In genomic region chr14:34486169-34486568, GRCm38 (mm10) we compare ENCODE assay signal across 24 mouse cellular contexts. TPM values are rescaled to one million over a fixed set of nuclear protein-coding genes. Genes with fewer than 3 reads are reported as not detected.
A peak's percentile ranks its signal among the peaks of the same experiment; 100 is the strongest.
DNase-seq lines count a peak whose midpoint lies in the region; ATAC-seq and TF ChIP-seq lines count a peak whose summit lies in the region.
"Had no signal": no experiment of that assay in that cellular context is flagged by ENCODE, and none has a peak within 500 bp of the region (broad histone marks: within the 10 kb centered on the region; RNA-seq: fewer than 3 reads in every experiment).

No protein-coding gene starts in this region.

- ATAC-seq in heart, embryonic 13.5 days (ENCODE audit: extremely low read depth, insufficient number of reproducible peaks, low FRiP score, low TSS enrichment): no peak
- ATAC-seq: forebrain, embryonic 13.5 days; liver, embryonic 12.5 days had no signal

- H3K27ac ChIP-seq in heart, embryonic 13.5 days (replicated peaks): peak overlapping the region; percentile 36; the same call in 1 of the 2 replicates
- peak overlapping the region; percentile 41; the same call in 1 of the 2 replicates for H3K27ac ChIP-seq in layer of hippocampus, adult 2 months
- H3K27ac ChIP-seq: forebrain, embryonic 13.5 days; left cerebral cortex, adult 2 months; liver, embryonic 12.5 days; neural tube, embryonic 13.5 days had no signal

- WGBS in heart, embryonic 13.5 days: 35% methylated on average over 8 of the region's 8 CpGs

- no peak overlapping the region for H3K9ac ChIP-seq in heart, embryonic 13.5 days
- H3K9ac ChIP-seq: forebrain, embryonic 13.5 days; liver, embryonic 12.5 days; neural tube, embryonic 13.5 days had no signal

- no peak overlapping the region; the same call in 1 of the 2 replicates for H3K4me2 ChIP-seq in heart, embryonic 13.5 days
- H3K4me2 ChIP-seq: forebrain, embryonic 13.5 days; liver, embryonic 12.5 days; midbrain, embryonic 11.5 days; neural tube, embryonic 13.5 days had no signal

- no peak for DNase-seq in heart, postnatal 4 days
- DNase-seq in layer of hippocampus, adult 2 months (ENCODE audit: low spot score in 2 of 2): no peak
- no peak for DNase-seq in layer of hippocampus, adult 9-11 months
- DNase-seq in lung, postnatal 36 days: peak; percentile 38
- DNase-seq in lung, postnatal 14 days: no peak
- DNase-seq in adrenal gland, postnatal 14 days: no peak
- DNase-seq: adrenal gland, adult 2 months; cerebellum, adult 9-10 months; gastrocnemius, postnatal 14 days; kidney, adult 8-10 months; kidney, postnatal 25 days; left cerebral cortex, postnatal 4 days; thymus, postnatal 14 days had no signal

- peaks cover 77% of the 10 kb centered on the region for H3K4me1 ChIP-seq in heart, embryonic 13.5 days

- H3K36me3 ChIP-seq in heart, embryonic 13.5 days: no peaks in the 10 kb centered on the region
- H3K36me3 ChIP-seq: liver, embryonic 12.5 days; neural tube, embryonic 13.5 days had no signal

- TF ChIP-seq CTCF in layer of hippocampus, adult 2 months (conservative IDR thresholded peaks at IDR 0.05): peak; percentile 45

- no peak overlapping the region for H3K4me3 ChIP-seq in heart, embryonic 13.5 days
- H3K4me3 ChIP-seq in layer of hippocampus, adult 2 months: no peak overlapping the region
- H3K4me3 ChIP-seq: forebrain, embryonic 13.5 days; left cerebral cortex, adult 2 months; liver, embryonic 12.5 days; neural tube, embryonic 13.5 days had no signal

- H3K27me3 ChIP-seq in heart, embryonic 13.5 days (replicated peaks): no peaks in the 10 kb centered on the region
- H3K27me3 ChIP-seq: forebrain, embryonic 13.5 days; liver, embryonic 12.5 days; neural tube, embryonic 13.5 days had no signal

- no peaks in the 10 kb centered on the region for H3K9me3 ChIP-seq in heart, embryonic 13.5 days
- H3K9me3 ChIP-seq: forebrain, embryonic 13.5 days; liver, embryonic 12.5 days; neural tube, embryonic 13.5 days had no signal

RNA-seq across cellular contexts. Expression of gene Bmpr1a, which starts 17.0 kb away (rescaled TPM):
- polyA plus RNA-seq in heart, embryonic 13.5 days (2015; fragmentation: Nextera tagmentation; extraction: Ambion mirVana): 37.1 and 37.4 TPM in 2 replicates
- 100 to 1,000 TPM; 107 to 115 TPM for total RNA-seq in heart, postnatal 4 days (2021)
- 10 to 100 TPM; 36.5 to 42.2 TPM for total RNA-seq in layer of hippocampus, adult 2 months (2021)
- 53.5 and 53.7 TPM in 2 replicates for total RNA-seq in adrenal gland, postnatal 14 days (2021)

RNA-seq across cellular contexts. Expression of gene 9230112D13Rik, which starts 36.4 kb away (rescaled TPM):
- polyA plus RNA-seq in heart, embryonic 13.5 days (2015; fragmentation: Nextera tagmentation; extraction: Ambion mirVana): not detected in 2 replicates
- total RNA-seq in heart, postnatal 4 days (2021): not detected
- not detected for total RNA-seq in layer of hippocampus, adult 2 months (2021)
- not detected in 2 replicates for total RNA-seq in adrenal gland, postnatal 14 days (2021)
- total RNA-seq: adrenal gland, adult 2 months; common myeloid progenitor, adult 5-6 weeks; gastrocnemius, postnatal 14 days; left cerebral cortex, adult 2 months; left cerebral cortex, postnatal 4 days had no signal
- polyA plus RNA-seq: adrenal gland, adult 2 months; embryonic facial prominence, embryonic 11.5 days; forebrain, embryonic 13.5 days; hindbrain, embryonic 11.5 days; liver, embryonic 12.5 days; midbrain, embryonic 11.5 days; neural tube, embryonic 13.5 days; small intestine, adult 2 months; testis, adult 2 months had no signal
